Mouse (Mus musculus) E14TG2a.4 (cell line): ENCODE measurements at regions not wholly inside any gene's neighbourhood (a gene's known extent, or its start where the extent isn't known, plus 50 kb on each side); places are given as distances from the start of the nearest gene placed in this dataset.

Source experiments
- CTCF ChIP-seq: conservative IDR thresholded peaks from 2 replicates; pipeline ENCODE4 v1.5.1; 2014; ENCODE audit warnings: low read length
- NANOG ChIP-seq: IDR thresholded peaks from 2 replicates; pipeline ENCODE4 v1.6.1; 2014; ENCODE audit warnings: borderline replicate concordance, low read length, mixed read lengths

DNA sequence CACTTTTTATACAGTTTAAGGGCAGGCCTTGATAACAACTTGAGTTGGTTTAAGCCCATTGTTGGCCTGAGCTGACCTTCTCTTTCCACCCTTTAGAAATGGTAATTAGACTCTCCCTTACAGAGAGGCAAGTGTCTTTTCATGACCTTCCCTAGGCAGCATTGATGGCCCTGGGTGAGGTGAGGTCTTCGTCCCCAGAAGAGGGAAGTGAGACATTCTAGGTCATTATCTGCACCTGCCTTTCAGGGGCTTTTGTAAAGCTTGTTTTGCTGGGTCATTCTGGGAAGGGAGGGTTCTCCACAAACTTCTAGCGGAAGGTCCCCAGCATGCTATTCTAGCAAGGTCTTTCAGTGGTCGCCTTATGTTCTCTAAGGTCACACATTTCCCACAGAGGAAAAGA lies 93.6 kb upstream of the Foxn2 start:
- TF ChIP-seq CTCF (no peak), NANOG (peak; percentile 70; the same call in 1 of the 2 replicates)
